Mouse (Mus musculus): ENCODE measurements around the gene St5. TPM values are rescaled to one million over a fixed set of nuclear protein-coding genes. Genes with fewer than 3 reads are reported as not detected.

St5 gene
- polyA plus RNA-seq, 1 experiment: 47.6 TPM

- WGBS: 26% methylated on average over 6 of the region's 6 CpGs
- peak; percentile 82 for DNase-seq
- Histone ChIP-seq H3K27me3 (replicated peaks; ENCODE audit: control insufficient read depth, insufficient read depth, low read length) (no peaks in the 10 kb centered on the region), H3K27ac (ENCODE audit: insufficient read depth, low read depth, low read length) (no peak overlapping the region), H3K4me1 (ENCODE audit: control insufficient read depth, insufficient read depth, low read length) (peaks cover 13% of the 10 kb centered on the region; the same call in 1 of the 2 replicates), H3K4me3 (ENCODE audit: insufficient read depth, low read depth, low read length) (no peak overlapping the region), H3K36me3 (ENCODE audit: control insufficient read depth, insufficient read depth, low read length) (no peaks in the 10 kb centered on the region)
- TF ChIP-seq POLR2A (IDR thresholded peaks at IDR 0.05; ENCODE audit: low read depth, low read length) (no peak), CTCF (conservative IDR thresholded peaks at IDR 0.05; ENCODE audit: insufficient read depth, insufficient read length, low read depth, low read length) (peak; percentile 82)
These were observed 84.7 kb downstream of the St5 start for GRCm38 (mm10) chr7:109618721-109619120.

GRCm38 (mm10) chr7:109617838-109618237, 85.6 kb downstream of the St5 start:
- 31% methylated on average over 3 of the region's 3 CpGs for WGBS
- DNase-seq: peak; percentile 59
- no peaks in the 10 kb centered on the region for H3K27me3 ChIP-seq (replicated peaks; ENCODE audit: control insufficient read depth, insufficient read depth, low read length)
- no peaks in the 10 kb centered on the region for H3K36me3 ChIP-seq (ENCODE audit: control insufficient read depth, insufficient read depth, low read length)
- no peak overlapping the region for H3K4me3 ChIP-seq (ENCODE audit: insufficient read depth, low read depth, low read length)
- TF ChIP-seq POLR2A (IDR thresholded peaks at IDR 0.05; ENCODE audit: low read depth, low read length): no peak
- TF ChIP-seq CTCF (conservative IDR thresholded peaks at IDR 0.05; ENCODE audit: insufficient read depth, insufficient read length, low read depth, low read length): no peak
- H3K4me1 ChIP-seq (ENCODE audit: control insufficient read depth, insufficient read depth, low read length): peaks cover 15% of the 10 kb centered on the region; the same call in 1 of the 2 replicates
- H3K27ac ChIP-seq (ENCODE audit: insufficient read depth, low read depth, low read length): no peak overlapping the region; the same call in 1 of the 2 replicates

DNA sequence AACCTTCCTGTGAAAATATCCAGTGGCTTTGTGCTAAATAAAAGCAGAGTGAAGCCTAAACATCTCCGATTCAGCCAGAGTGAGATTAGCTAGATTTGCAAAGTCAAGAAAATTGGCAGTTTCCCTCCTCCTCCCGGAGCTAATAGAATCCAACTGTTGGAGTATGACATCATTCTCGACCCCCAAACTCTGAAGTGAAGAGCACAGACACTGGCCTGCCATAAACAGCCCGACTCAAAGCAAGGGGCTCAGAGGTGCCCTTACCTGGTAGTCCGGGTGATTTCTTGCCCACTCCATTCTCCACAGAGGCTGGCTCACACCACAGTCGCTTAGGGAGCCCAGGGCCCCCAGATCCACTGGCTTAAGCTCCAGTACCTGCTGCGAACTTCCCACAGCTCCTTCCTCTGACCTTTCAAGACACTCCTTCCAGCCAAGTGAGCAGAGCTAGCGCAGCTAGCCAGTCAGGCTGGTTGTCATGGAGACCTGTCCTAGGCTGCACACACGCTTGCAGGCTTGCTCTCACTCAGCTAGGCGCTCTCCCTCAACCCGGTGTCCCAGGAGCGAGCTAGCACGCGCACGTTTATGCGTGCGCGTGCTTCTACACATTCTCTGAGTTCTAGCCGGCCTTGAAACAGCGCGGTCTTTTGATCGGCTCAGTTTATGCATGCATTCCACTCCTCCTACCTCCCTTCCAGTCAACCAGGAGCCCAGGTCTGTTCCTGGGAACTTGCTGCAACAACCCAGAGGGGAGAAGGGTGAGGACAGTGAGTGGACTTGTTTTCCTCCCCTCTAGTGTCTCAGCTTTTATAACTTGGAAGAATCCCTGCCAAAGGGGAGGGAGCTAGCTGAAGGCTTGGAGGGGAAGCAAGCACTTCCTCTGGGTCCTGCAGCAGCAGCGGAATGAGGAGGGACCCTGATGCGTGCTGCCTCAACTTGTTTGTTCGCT, 87.1 kb downstream of the St5 start:
- WGBS: 5% methylated on average over 25 of the region's 25 CpGs
- Histone ChIP-seq H3K36me3 (ENCODE audit: control insufficient read depth, insufficient read depth, low read length) (no peaks in the 10 kb centered on the region), H3K4me1 (ENCODE audit: control insufficient read depth, insufficient read depth, low read length) (peaks cover 19% of the 10 kb centered on the region; the same call in 1 of the 2 replicates), H3K27me3 (replicated peaks; ENCODE audit: control insufficient read depth, insufficient read depth, low read length) (no peaks in the 10 kb centered on the region), H3K4me3 (ENCODE audit: insufficient read depth, low read depth, low read length) (peak overlapping the region; percentile 56), H3K27ac (ENCODE audit: insufficient read depth, low read depth, low read length) (peak overlapping the region; percentile 74)
- no peak for TF ChIP-seq CTCF (conservative IDR thresholded peaks at IDR 0.05; ENCODE audit: insufficient read depth, insufficient read length, low read depth, low read length)
- no peak for TF ChIP-seq POLR2A (IDR thresholded peaks at IDR 0.05; ENCODE audit: low read depth, low read length)
- peak; percentile 92 for DNase-seq

DNA sequence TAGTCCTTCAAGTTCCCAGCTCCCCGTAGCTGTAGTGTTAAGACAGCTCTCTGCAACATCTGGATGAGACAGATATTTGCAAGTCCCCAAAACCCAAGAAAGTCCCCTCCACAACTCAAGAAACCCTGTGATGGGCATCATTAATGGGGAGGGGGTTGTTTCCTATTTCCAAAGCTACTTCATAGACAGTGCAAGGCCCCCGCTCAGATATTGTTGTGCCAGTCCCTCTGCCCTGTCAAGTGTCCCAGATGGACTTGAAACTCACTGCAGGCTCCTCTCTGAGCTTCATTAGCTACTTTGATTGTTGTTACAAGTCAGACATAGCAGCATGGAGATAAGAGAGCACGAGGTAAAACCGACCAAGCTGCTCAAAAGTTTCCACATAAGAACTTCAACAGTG, 87.8 kb downstream of the St5 start:
- H3K27ac ChIP-seq (ENCODE audit: insufficient read depth, low read depth, low read length): peak overlapping the region; percentile 74
- WGBS: 36% methylated on average over 4 of the region's 4 CpGs
- TF ChIP-seq CTCF (conservative IDR thresholded peaks at IDR 0.05; ENCODE audit: insufficient read depth, insufficient read length, low read depth, low read length): no peak
- H3K4me3 ChIP-seq (ENCODE audit: insufficient read depth, low read depth, low read length): peak overlapping the region; percentile 53
- no peak for DNase-seq
- no peaks in the 10 kb centered on the region for H3K27me3 ChIP-seq (replicated peaks; ENCODE audit: control insufficient read depth, insufficient read depth, low read length)
- no peaks in the 10 kb centered on the region for H3K36me3 ChIP-seq (ENCODE audit: control insufficient read depth, insufficient read depth, low read length)
- H3K4me1 ChIP-seq (ENCODE audit: control insufficient read depth, insufficient read depth, low read length): peaks cover 21% of the 10 kb centered on the region; the same call in 1 of the 2 replicates

GRCm38 (mm10) chr7:109614939-109615338, 88.5 kb downstream of the St5 start:
- H3K27me3 ChIP-seq (replicated peaks; ENCODE audit: control insufficient read depth, insufficient read depth, low read length): no peaks in the 10 kb centered on the region
- TF ChIP-seq CTCF (conservative IDR thresholded peaks at IDR 0.05; ENCODE audit: insufficient read depth, insufficient read length, low read depth, low read length): no peak
- TF ChIP-seq POLR2A (IDR thresholded peaks at IDR 0.05; ENCODE audit: low read depth, low read length): no peak
- no peak for DNase-seq
- WGBS: 41% methylated on average over 4 of the region's 4 CpGs
- no peaks in the 10 kb centered on the region for H3K36me3 ChIP-seq (ENCODE audit: control insufficient read depth, insufficient read depth, low read length)
- H3K27ac ChIP-seq (ENCODE audit: insufficient read depth, low read depth, low read length): peak overlapping the region; percentile 74
- peak overlapping the region; percentile 53 for H3K4me3 ChIP-seq (ENCODE audit: insufficient read depth, low read depth, low read length)
- peaks cover 22% of the 10 kb centered on the region; the same call in 1 of the 2 replicates for H3K4me1 ChIP-seq (ENCODE audit: control insufficient read depth, insufficient read depth, low read length)

GRCm38 (mm10) chr7:109613531-109614021, 89.8 kb downstream of the St5 start:
- no peaks in the 10 kb centered on the region for H3K36me3 ChIP-seq (ENCODE audit: control insufficient read depth, insufficient read depth, low read length)
- WGBS: 45% methylated on average over 5 of the region's 5 CpGs
- DNase-seq: peak; percentile 43
- peaks cover 24% of the 10 kb centered on the region; the same call in 1 of the 2 replicates for H3K4me1 ChIP-seq (ENCODE audit: control insufficient read depth, insufficient read depth, low read length)
- H3K27ac ChIP-seq (ENCODE audit: insufficient read depth, low read depth, low read length): peak overlapping the region; percentile 42
- TF ChIP-seq POLR2A (IDR thresholded peaks at IDR 0.05; ENCODE audit: low read depth, low read length): no peak
- no peak for TF ChIP-seq CTCF (conservative IDR thresholded peaks at IDR 0.05; ENCODE audit: insufficient read depth, insufficient read length, low read depth, low read length)
- H3K27me3 ChIP-seq (replicated peaks; ENCODE audit: control insufficient read depth, insufficient read depth, low read length): no peaks in the 10 kb centered on the region
- peak overlapping the region; percentile 9; the same call in 1 of the 2 replicates for H3K4me3 ChIP-seq (ENCODE audit: insufficient read depth, low read depth, low read length)

DNA sequence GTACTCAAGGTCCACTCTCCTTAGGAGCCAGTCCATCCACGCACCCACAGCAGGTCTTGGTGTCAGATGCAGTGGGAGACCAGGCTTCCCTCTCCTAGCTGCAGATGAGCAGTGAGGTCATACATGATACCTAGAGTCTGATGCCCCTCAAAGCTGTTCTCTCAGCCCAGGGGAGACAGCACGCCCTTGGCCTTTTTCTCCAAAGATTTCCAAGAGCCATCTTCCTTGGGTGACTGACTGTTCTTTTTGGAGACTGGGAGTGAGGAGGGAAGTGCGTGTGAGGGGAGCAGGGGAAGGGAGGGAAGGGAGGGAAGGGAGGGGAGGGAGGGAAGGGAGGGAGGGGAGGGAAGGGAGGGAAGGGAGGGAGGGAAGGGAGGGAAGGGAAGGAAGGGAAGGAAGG, 90.4 kb downstream of the St5 start:
- 95% methylated on average over 2 of the region's 3 CpGs for WGBS
- TF ChIP-seq POLR2A (IDR thresholded peaks at IDR 0.05; ENCODE audit: low read depth, low read length): no peak
- TF ChIP-seq CTCF (conservative IDR thresholded peaks at IDR 0.05; ENCODE audit: insufficient read depth, insufficient read length, low read depth, low read length): no peak
- no peak overlapping the region for H3K4me3 ChIP-seq (ENCODE audit: insufficient read depth, low read depth, low read length)
- DNase-seq: no peak
- H3K36me3 ChIP-seq (ENCODE audit: control insufficient read depth, insufficient read depth, low read length): no peaks in the 10 kb centered on the region
- peaks cover 25% of the 10 kb centered on the region; the same call in 1 of the 2 replicates for H3K4me1 ChIP-seq (ENCODE audit: control insufficient read depth, insufficient read depth, low read length)
- H3K27me3 ChIP-seq (replicated peaks; ENCODE audit: control insufficient read depth, insufficient read depth, low read length): no peaks in the 10 kb centered on the region
- no peak overlapping the region for H3K27ac ChIP-seq (ENCODE audit: insufficient read depth, low read depth, low read length)

All from kidney, adult 2 months (tissue).